Mouse (Mus musculus): ENCODE data around the gene Itpr1. TPM values are rescaled to one million over a fixed set of nuclear protein-coding genes. Genes with fewer than 3 reads are reported as not detected.
A peak's percentile ranks its signal among the peaks of the same experiment; 100 is the strongest.

Gene Itpr1
- polyA plus RNA-seq, 1 experiment from 2014 or later, result 4.0 TPM

DNA sequence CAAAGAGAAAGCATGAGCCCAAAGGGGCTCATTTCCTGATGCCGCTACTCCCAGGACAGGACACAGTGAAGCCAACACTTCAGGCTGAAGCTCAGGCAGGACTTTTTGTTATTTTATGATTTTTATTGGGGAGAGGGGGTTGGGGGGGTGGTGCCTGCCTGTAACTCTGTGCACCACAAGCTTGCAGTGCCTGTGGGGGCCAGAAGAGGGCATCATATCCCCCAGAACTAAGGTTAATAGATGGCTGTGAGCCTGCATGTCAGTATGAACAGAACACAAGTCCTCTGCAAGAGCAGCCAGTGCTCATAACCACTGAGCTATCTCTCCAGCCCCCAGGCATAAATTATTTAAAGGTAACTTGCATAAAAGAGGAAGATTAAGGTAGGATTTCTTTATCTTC lies 40.7 kb upstream of the Itpr1 start:
- no peak overlapping the region for H3K9ac ChIP-seq (ENCODE audit: low read length)
- H3K9me3 ChIP-seq (ENCODE audit: control insufficient read depth, low read length), result no peaks in the 10 kb centered on the region
- ATAC-seq (ENCODE audit: low FRiP score, low TSS enrichment) (no peak), DNase-seq (ENCODE audit: low spot score) (no peak)
- H3K27me3 ChIP-seq (ENCODE audit: control insufficient read depth, insufficient read depth, low read length), result no peaks in the 10 kb centered on the region
- no peak overlapping the region for H3K4me2 ChIP-seq (replicated peaks; ENCODE audit: low read depth)
- 100% methylated on average over 1 of the region's 1 CpGs for WGBS
- TF ChIP-seq CTCF (IDR thresholded peaks at IDR 0.05; ENCODE audit: low read depth) (peak; percentile 23; the same call in 1 of the 2 replicates), EP300 (optimal IDR thresholded peaks at IDR 0.05) (no peak)
- H3K4me1 ChIP-seq (replicated peaks; ENCODE audit: control insufficient read depth, insufficient read depth), result no peaks in the 10 kb centered on the region
- no peak overlapping the region for H3K4me3 ChIP-seq (ENCODE audit: low read depth, low read length)
- H3K36me3 ChIP-seq (ENCODE audit: control insufficient read depth, insufficient read depth, low read length), result peaks cover 3% of the 10 kb centered on the region; the same call in 1 of the 2 replicates
- no peak overlapping the region for H3K27ac ChIP-seq (replicated peaks)

- no peak overlapping the region for H3K9ac ChIP-seq (ENCODE audit: low read length)
- no peak overlapping the region for H3K4me3 ChIP-seq (ENCODE audit: low read depth, low read length)
- H3K9me3 ChIP-seq (ENCODE audit: control insufficient read depth, low read length), result no peaks in the 10 kb centered on the region
- WGBS, result 94% methylated on average over 3 of the region's 3 CpGs
- no peak for TF ChIP-seq EP300 (optimal IDR thresholded peaks at IDR 0.05)
- TF ChIP-seq CTCF (IDR thresholded peaks at IDR 0.05; ENCODE audit: low read depth), result no peak
- H3K27ac ChIP-seq (replicated peaks), result no peak overlapping the region
- H3K36me3 ChIP-seq (ENCODE audit: control insufficient read depth, insufficient read depth, low read length), result peaks cover 3% of the 10 kb centered on the region; the same call in 1 of the 2 replicates
- no peak for ATAC-seq (ENCODE audit: low FRiP score, low TSS enrichment)
- H3K27me3 ChIP-seq (ENCODE audit: control insufficient read depth, insufficient read depth, low read length), result no peaks in the 10 kb centered on the region
- no peak for DNase-seq (ENCODE audit: low spot score)
- H3K4me1 ChIP-seq (replicated peaks; ENCODE audit: control insufficient read depth, insufficient read depth), result no peaks in the 10 kb centered on the region
- H3K4me2 ChIP-seq (replicated peaks; ENCODE audit: low read depth), result no peak overlapping the region
Observed at GRCm38 (mm10) chr6:108174181-108174580, 38.7 kb upstream of the Itpr1 start.

- WGBS, result 94% methylated on average over 2 of the region's 2 CpGs
Observed at GRCm38 (mm10) chr6:108179087-108179486, 33.8 kb upstream of the Itpr1 start.

GRCm38 (mm10) chr6:108184847-108185684 lies 27.8 kb upstream of the Itpr1 start, which contains the start of gene Sumf1:
Gene Sumf1, minus strand, starts transcription at chr6:108185582.
- H3K9ac ChIP-seq (ENCODE audit: low read length), result peak within 1 kb of the TSS; percentile 81
- H3K4me1 ChIP-seq (replicated peaks; ENCODE audit: control insufficient read depth, insufficient read depth), result 0 out of 2 replicates have a peak, but pooled peaks cover 4% of the 10 kb centered on the region
- no peaks in the 10 kb centered on the region for H3K27me3 ChIP-seq (ENCODE audit: control insufficient read depth, insufficient read depth, low read length)
- TF ChIP-seq CTCF (IDR thresholded peaks at IDR 0.05; ENCODE audit: low read depth) (no peak), EP300 (optimal IDR thresholded peaks at IDR 0.05) (no peak)
- H3K9me3 ChIP-seq (ENCODE audit: control insufficient read depth, low read length), result no peaks in the 10 kb centered on the region
- DNase-seq (ENCODE audit: low spot score) (peak; percentile 92), ATAC-seq (ENCODE audit: low FRiP score, low TSS enrichment) (peak; percentile 93)
- WGBS, result 5% methylated on average over 48 of the region's 49 CpGs
- H3K36me3 ChIP-seq (ENCODE audit: control insufficient read depth, insufficient read depth, low read length), result no peaks in the 10 kb centered on the region
- H3K4me2 ChIP-seq (replicated peaks; ENCODE audit: low read depth), result peak within 1 kb of the TSS; percentile 95
- peak within 1 kb of the TSS; percentile 75 for H3K4me3 ChIP-seq (ENCODE audit: low read depth, low read length)
- H3K27ac ChIP-seq (replicated peaks), result no peak within 1 kb of the TSS; the same call in 1 of the 2 replicates

More at GRCm38 (mm10) chr6:108179087-108179486, 33.8 kb upstream of the Itpr1 start:
- no peaks in the 10 kb centered on the region for H3K9me3 ChIP-seq (ENCODE audit: control insufficient read depth, low read length)
- ATAC-seq (ENCODE audit: low FRiP score, low TSS enrichment) (no peak), DNase-seq (ENCODE audit: low spot score) (no peak)
- no peak overlapping the region for H3K9ac ChIP-seq (ENCODE audit: low read length)
- H3K4me2 ChIP-seq (replicated peaks; ENCODE audit: low read depth), result no peak overlapping the region
- no peaks in the 10 kb centered on the region for H3K4me1 ChIP-seq (replicated peaks; ENCODE audit: control insufficient read depth, insufficient read depth)
- no peaks in the 10 kb centered on the region for H3K27me3 ChIP-seq (ENCODE audit: control insufficient read depth, insufficient read depth, low read length)
- H3K36me3 ChIP-seq (ENCODE audit: control insufficient read depth, insufficient read depth, low read length), result no peaks in the 10 kb centered on the region
- no peak overlapping the region for H3K4me3 ChIP-seq (ENCODE audit: low read depth, low read length)
- TF ChIP-seq CTCF (IDR thresholded peaks at IDR 0.05; ENCODE audit: low read depth), result no peak
- TF ChIP-seq EP300 (optimal IDR thresholded peaks at IDR 0.05), result no peak
- H3K27ac ChIP-seq (replicated peaks), result no peak overlapping the region

GRCm38 (mm10) chr6:108185685-108186009 lies 27.2 kb upstream of the Itpr1 start:
- H3K9me3 ChIP-seq (ENCODE audit: control insufficient read depth, low read length), result no peaks in the 10 kb centered on the region
- no peaks in the 10 kb centered on the region for H3K27me3 ChIP-seq (ENCODE audit: control insufficient read depth, insufficient read depth, low read length)
- TF ChIP-seq CTCF (IDR thresholded peaks at IDR 0.05; ENCODE audit: low read depth), result no peak
- no peak for TF ChIP-seq EP300 (optimal IDR thresholded peaks at IDR 0.05)
- H3K4me3 ChIP-seq (ENCODE audit: low read depth, low read length), result peak overlapping the region; percentile 75
- H3K4me1 ChIP-seq (replicated peaks; ENCODE audit: control insufficient read depth, insufficient read depth), result 0 out of 2 replicates have a peak, but pooled peaks cover 4% of the 10 kb centered on the region
- ATAC-seq (ENCODE audit: low FRiP score, low TSS enrichment), result no peak
- 7% methylated on average over 4 of the region's 4 CpGs for WGBS
- no peak for DNase-seq (ENCODE audit: low spot score)
- peak overlapping the region; percentile 95 for H3K4me2 ChIP-seq (replicated peaks; ENCODE audit: low read depth)
- no peaks in the 10 kb centered on the region for H3K36me3 ChIP-seq (ENCODE audit: control insufficient read depth, insufficient read depth, low read length)
- H3K27ac ChIP-seq (replicated peaks), result no peak overlapping the region
- H3K9ac ChIP-seq (ENCODE audit: low read length), result peak overlapping the region; percentile 81

GRCm38 (mm10) chr6:108190690-108191089 lies 22.2 kb upstream of the Itpr1 start:
- Histone ChIP-seq H3K4me3 (ENCODE audit: low read depth, low read length) (no peak overlapping the region), H3K4me2 (replicated peaks; ENCODE audit: low read depth) (no peak overlapping the region), H3K9ac (ENCODE audit: low read length) (no peak overlapping the region), H3K4me1 (replicated peaks; ENCODE audit: control insufficient read depth, insufficient read depth) (no peaks in the 10 kb centered on the region), H3K27ac (replicated peaks) (no peak overlapping the region), H3K36me3 (ENCODE audit: control insufficient read depth, insufficient read depth, low read length) (no peaks in the 10 kb centered on the region), H3K27me3 (ENCODE audit: control insufficient read depth, insufficient read depth, low read length) (no peaks in the 10 kb centered on the region), H3K9me3 (ENCODE audit: control insufficient read depth, low read length) (no peaks in the 10 kb centered on the region)
- 95% methylated on average over 1 of the region's 1 CpGs for WGBS
- TF ChIP-seq EP300 (optimal IDR thresholded peaks at IDR 0.05), result no peak
- TF ChIP-seq CTCF (IDR thresholded peaks at IDR 0.05; ENCODE audit: low read depth), result no peak
- no peak for DNase-seq (ENCODE audit: low spot score)
- no peak for ATAC-seq (ENCODE audit: low FRiP score, low TSS enrichment)
